Mouse (Mus musculus) adipose tissue, adult 10 weeks (tissue): ENCODE results near the gene Sf3b6. TPM values are rescaled to one million over a fixed set of nuclear protein-coding genes. Genes with fewer than 3 reads are reported as not detected.

Source experiments
- polyA plus RNA-seq: library from polyadenylated mRNA; stranded (reverse); fragments of 350-450 nt; fragmentation: Illumina TruSeq; extraction: RNeasy Lipid Tissue Mini Kit (QIAGEN cat#74804); gene quantifications from one replicate; pipeline ENCODE4 v1.2.3, GENCODE M21; 2014; ENCODE audit warnings: low read depth, low replicate concordance

The Sf3b6 gene
- polyA plus RNA-seq, result 81.3 TPM

GRCm38 (mm10) chr12:4817361-4818101 lies at the start of gene Sf3b6:
Sf3b6 (plus strand) TSS chr12:4817544.

GRCm38 (mm10) chr12:4768492-4769332 lies 48.6 kb upstream of the Sf3b6 start, which contains the start of the genes Pfn4 and Fam228b:
Pfn4 (plus strand) TSS chr12:4769022.
Fam228b (minus strand) TSS chr12:4769267.

GRCm38 (mm10) chr12:4841392-4841887 lies 24.1 kb downstream of the Sf3b6 start, which contains the start of gene Fkbp1b:
Fkbp1b (minus strand) TSS chr12:4841591.

GRCm38 (mm10) chr12:4842890-4843597 lies 25.7 kb downstream of the Sf3b6 start, which contains the start of gene Wdcp:
Wdcp (plus strand) TSS chr12:4843303.

GRCm38 (mm10) chr12:4874161-4874927 lies 57.0 kb downstream of the Sf3b6 start, which contains the start of gene Mfsd2b:
Mfsd2b (minus strand) TSS chr12:4874359.

Other genes with a start within 250 kb of the Sf3b6 start
- 44.3 TPM for gene Itsn2, start 224.9 kb upstream of the Sf3b6 start, polyA plus RNA-seq
- not detected for gene Gm3625, start 224.6 kb upstream of the Sf3b6 start, polyA plus RNA-seq
- 2.3 TPM for gene Fam228a, start 79.1 kb upstream of the Sf3b6 start, polyA plus RNA-seq
- gene Pfn4, start 48.5 kb upstream of the Sf3b6 start, polyA plus RNA-seq, result 6.1 TPM
- 4.6 TPM for gene Fam228b, start 48.3 kb upstream of the Sf3b6 start, polyA plus RNA-seq
- gene Fkbp1b, start 24.0 kb downstream of the Sf3b6 start, polyA plus RNA-seq, result 10.0 TPM
- gene Wdcp, start 25.8 kb downstream of the Sf3b6 start, polyA plus RNA-seq, result 6.5 TPM
- gene Mfsd2b, start 56.8 kb downstream of the Sf3b6 start, polyA plus RNA-seq, result 1.8 TPM
- gene Ubxn2a, start 90.2 kb downstream of the Sf3b6 start, polyA plus RNA-seq, result 41.6 TPM
- gene Atad2b, start 99.8 kb downstream of the Sf3b6 start, polyA plus RNA-seq, result 9.2 TPM